Mouse (Mus musculus) megakaryocyte, embryonic 14.5 days (primary cell): ENCODE data around the gene Rgs12.

ENCODE experiments used
- FLI1 ChIP-seq: IDR thresholded peaks from 2 replicates; pipeline ENCODE4 v1.6.1; 2012; ENCODE audit warnings: low read length, inconsistent platforms, mixed read lengths
- GATA1 ChIP-seq: IDR thresholded peaks from 3 replicates; pipeline ENCODE4 v1.6.1; 2012; ENCODE audit warnings: mixed read lengths, low read length, inconsistent platforms, borderline replicate concordance

DNA sequence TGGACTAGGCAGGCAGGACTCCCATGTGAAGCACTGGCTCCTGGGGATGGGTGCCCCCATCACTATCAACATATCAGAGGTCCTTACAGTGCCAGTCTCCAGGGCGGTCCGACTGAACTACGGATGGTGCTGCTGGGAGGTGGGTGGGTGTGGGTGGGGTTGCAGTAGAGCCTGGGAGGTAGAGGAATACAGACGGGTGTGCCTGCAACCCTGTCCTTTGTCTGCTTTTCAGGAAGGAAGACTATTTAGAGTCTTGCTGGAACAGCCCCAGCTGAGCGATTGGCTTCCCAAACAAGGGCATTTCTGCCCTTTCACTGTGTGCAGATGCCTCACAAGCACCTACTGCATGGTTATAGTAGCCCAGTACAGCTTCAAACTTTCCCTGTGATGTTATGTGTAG lies 19.1 kb downstream of the Rgs12 start:
- no peak for TF ChIP-seq GATA1
- TF ChIP-seq FLI1 = no peak
